Mouse (Mus musculus) liver, adult 2 months (tissue): ENCODE data around the gene Olfr957. TPM values are rescaled to one million over a fixed set of nuclear protein-coding genes. Genes with fewer than 3 reads are reported as not detected.
A peak's percentile ranks its signal among the peaks of the same experiment; 100 is the strongest.

Source experiments
- DNase-seq: peaks from one replicate; pipeline ENCODE4 v3.0.0-alpha.2; 2011; ENCODE audit warnings: low read depth, low spot score; ENCODE audit errors: extremely low read depth
- H3K27ac ChIP-seq: fragments of 200-500 bp; replicated peaks from 2 replicates; pipeline ENCODE4 v1.5.1; 2012; ENCODE audit warnings: low read depth, mild to moderate bottlenecking, control low read depth, inconsistent platforms, low read length; ENCODE audit not compliant: insufficient read depth
- H3K27me3 ChIP-seq: fragments of 200-500 bp; 2 replicates; pipeline ENCODE4 v1.6.1; 2012; ENCODE audit warnings: mild to moderate bottlenecking, moderate library complexity, low read length, inconsistent platforms; ENCODE audit not compliant: control insufficient read depth, insufficient read depth
- H3K36me3 ChIP-seq: fragments of 200-500 bp; 2 replicates; pipeline ENCODE4 v1.6.1; 2012; ENCODE audit warnings: low read length, inconsistent platforms; ENCODE audit not compliant: control insufficient read depth, insufficient read depth
- H3K4me1 ChIP-seq: fragments of 200-500 bp; 2 replicates; pipeline ENCODE4 v1.6.1; 2011; ENCODE audit warnings: low read length; ENCODE audit not compliant: control insufficient read depth, insufficient read depth
- H3K4me3 ChIP-seq: fragments of 200-500 bp; 2 replicates; pipeline ENCODE4 v1.5.1; 2011; ENCODE audit warnings: low read depth, mild to moderate bottlenecking, control low read depth, low read length, moderate library complexity; ENCODE audit not compliant: insufficient read depth
- H3K79me2 ChIP-seq: fragments of 200-500 bp; 2 replicates; pipeline ENCODE4 v1.6.1; 2012; ENCODE audit warnings: inconsistent platforms, mild to moderate bottlenecking, low read length, moderate library complexity; ENCODE audit not compliant: control insufficient read depth, insufficient read depth
- H3K9ac ChIP-seq: fragments of 200-500 bp; 2 replicates; pipeline ENCODE4 v1.6.1; 2012; ENCODE audit warnings: low read depth, mild to moderate bottlenecking, control low read depth, inconsistent platforms, low read length
- CTCF ChIP-seq: fragments of 200-500 bp; IDR thresholded peaks from 2 replicates; pipeline ENCODE4 v1.5.1; 2011; ENCODE audit warnings: low read depth, low read length, control low read depth
- POLR2A ChIP-seq: fragments of 200-500 bp; IDR thresholded peaks from 2 replicates; pipeline ENCODE4 v1.6.1; 2011; ENCODE audit warnings: low read length, control low read depth; ENCODE audit not compliant: insufficient read depth; ENCODE audit errors: extremely low read depth
- WGBS: fragments of 180-500 bp; shearing (Covaris S2); methylation state at CpG from one replicate; pipeline ENCODE4 v1.1.7; 2018; 5-methylcytosine and 5-hydroxymethylcytosine counted together
- polyA plus RNA-seq: library from polyadenylated mRNA; depleted of rRNA; stranded (reverse); fragments of >200 nt; gene quantifications from 2 replicates; pipeline ENCODE4 v1.2.3, GENCODE M21; 2012; rRNA removed
- total RNA-seq: library from RNA; depleted of rRNA; stranded (reverse); fragments of >200 nt; gene quantifications from 2 replicates; pipeline ENCODE4 v1.2.3, GENCODE M21; 2014; rRNA removed

Olfr957 gene
- total RNA-seq (not detected in 2 replicates), polyA plus RNA-seq (not detected in 2 replicates)

GRCm38 (mm10) chr9:39515531-39515930, at the start of gene Olfr957:
Olfr957 (minus strand) TSS chr9:39515809.
- Histone ChIP-seq H3K36me3 (no peaks in the 10 kb centered on the region), H3K79me2 (no peaks in the 10 kb centered on the region), H3K4me3 (no peak within 1 kb of the TSS), H3K27me3 (no peaks in the 10 kb centered on the region), H3K9ac (no peak within 1 kb of the TSS), H3K27ac (no peak within 1 kb of the TSS), H3K4me1 (no peaks in the 10 kb centered on the region)
- no peak for DNase-seq
- WGBS: 69% methylated on average over 3 of the region's 3 CpGs
- TF ChIP-seq POLR2A (no peak), CTCF (no peak)

- Histone ChIP-seq H3K9ac (no peak overlapping the region), H3K27me3 (0 out of 2 replicates have a peak, but pooled peaks cover 4% of the 10 kb centered on the region), H3K36me3 (no peaks in the 10 kb centered on the region), H3K79me2 (no peaks in the 10 kb centered on the region), H3K4me1 (no peaks in the 10 kb centered on the region), H3K27ac (no peak overlapping the region), H3K4me3 (no peak overlapping the region)
- DNase-seq: no peak
- no peak for TF ChIP-seq CTCF
- no peak for TF ChIP-seq POLR2A
Observed at GRCm38 (mm10) chr9:39558349-39558647, 42.7 kb upstream of the Olfr957 start.

GRCm38 (mm10) chr9:39557529-39558348, 42.1 kb upstream of the Olfr957 start:
- TF ChIP-seq CTCF (no peak), POLR2A (no peak)
- Histone ChIP-seq H3K4me1 (no peaks in the 10 kb centered on the region), H3K27ac (no peak overlapping the region), H3K27me3 (0 out of 2 replicates have a peak, but pooled peaks cover 4% of the 10 kb centered on the region), H3K4me3 (no peak overlapping the region), H3K36me3 (no peaks in the 10 kb centered on the region), H3K9ac (no peak overlapping the region), H3K79me2 (no peaks in the 10 kb centered on the region)
- no peak for DNase-seq
- 55% methylated on average over 3 of the region's 3 CpGs for WGBS

DNA sequence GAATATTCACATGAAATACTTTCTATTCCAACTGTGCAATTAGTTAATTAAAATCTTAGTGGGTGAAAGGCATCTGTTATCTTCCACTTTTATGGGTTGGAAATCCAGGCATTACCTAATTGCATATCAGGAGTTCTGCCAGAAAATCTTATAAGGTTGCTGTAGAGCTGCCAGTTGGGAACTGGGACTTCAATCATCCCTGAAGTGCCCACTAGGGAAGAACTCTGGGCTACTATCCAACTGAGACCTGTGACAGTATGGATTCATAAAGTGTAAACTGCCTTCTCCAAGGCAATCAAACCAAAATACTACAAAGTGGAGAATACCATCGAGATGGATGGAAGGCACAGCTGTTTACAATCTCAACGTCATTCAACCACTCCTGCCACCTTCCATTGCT, 38.3 kb upstream of the Olfr957 start, which contains the start of gene Olfr958:
TSS of gene Olfr958 (minus strand) at position 109 of the 400 bp plus-strand sequence.
- 0 out of 2 replicates have a peak, but pooled peaks cover 4% of the 10 kb centered on the region for H3K27me3 ChIP-seq
- no peak for DNase-seq
- TF ChIP-seq CTCF: no peak
- TF ChIP-seq POLR2A: no peak
- no peak within 1 kb of the TSS for H3K27ac ChIP-seq
- H3K9ac ChIP-seq: no peak within 1 kb of the TSS
- no peak within 1 kb of the TSS for H3K4me3 ChIP-seq
- WGBS: 68% methylated on average over 2 of the region's 2 CpGs
- no peaks in the 10 kb centered on the region for H3K79me2 ChIP-seq
- no peaks in the 10 kb centered on the region for H3K36me3 ChIP-seq
- H3K4me1 ChIP-seq: no peaks in the 10 kb centered on the region

DNA sequence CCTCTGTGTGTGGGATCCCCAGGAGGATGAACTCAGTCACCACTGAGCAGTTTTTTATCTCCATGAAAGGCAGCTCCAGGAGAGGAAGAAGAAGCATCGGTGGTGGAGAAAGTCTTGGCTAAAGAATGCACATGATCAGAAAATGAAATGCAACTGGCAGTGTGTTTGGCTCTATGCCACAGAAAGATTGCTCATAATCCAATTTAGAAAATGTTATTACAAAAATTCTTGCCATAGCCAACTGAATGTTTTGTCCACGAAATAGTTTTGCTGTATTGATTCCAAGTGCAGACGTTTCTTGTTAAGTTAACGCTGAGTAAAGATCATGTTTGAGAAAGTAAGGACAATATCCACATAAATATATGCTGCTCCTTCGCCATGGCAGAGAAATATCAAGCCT, 35.2 kb upstream of the Olfr957 start:
- Histone ChIP-seq H3K36me3 (no peaks in the 10 kb centered on the region), H3K9ac (no peak overlapping the region), H3K79me2 (no peaks in the 10 kb centered on the region), H3K4me1 (no peaks in the 10 kb centered on the region), H3K27ac (no peak overlapping the region), H3K27me3 (0 out of 2 replicates have a peak, but pooled peaks cover 3% of the 10 kb centered on the region), H3K4me3 (no peak overlapping the region)
- no peak for TF ChIP-seq CTCF
- TF ChIP-seq POLR2A: no peak
- DNase-seq: peak; percentile 1
- WGBS: 75% methylated on average over 5 of the region's 5 CpGs
